Mouse (Mus musculus) testis, adult 2 months (tissue): ENCODE data around the gene Isoc2b. TPM values are rescaled to one million over a fixed set of nuclear protein-coding genes. Genes with fewer than 3 reads are reported as not detected.

Experiments used
- H3K27ac ChIP-seq: fragments of 200-500 bp; 2 replicates; pipeline ENCODE4 v1.5.1; 2012; ENCODE audit warnings: low read depth, low read length; ENCODE audit not compliant: control insufficient read depth, insufficient read depth
- H3K27me3 ChIP-seq: fragments of 200-500 bp; 2 replicates; pipeline ENCODE4 v1.6.1; 2012; ENCODE audit warnings: mild to moderate bottlenecking, low read length, moderate library complexity; ENCODE audit not compliant: control insufficient read depth, insufficient read depth
- H3K36me3 ChIP-seq: fragments of 200-500 bp; 2 replicates; pipeline ENCODE4 v1.6.1; 2012; ENCODE audit warnings: mild to moderate bottlenecking, low read length; ENCODE audit not compliant: control insufficient read depth, insufficient read depth
- H3K4me1 ChIP-seq: fragments of 200-500 bp; 2 replicates; pipeline ENCODE4 v1.6.1; 2012; ENCODE audit warnings: low read length; ENCODE audit not compliant: control insufficient read depth, insufficient read depth
- H3K4me3 ChIP-seq: fragments of 200-500 bp; 2 replicates; pipeline ENCODE4 v1.5.1; 2012; ENCODE audit warnings: low read depth, mild to moderate bottlenecking, low read length, moderate library complexity, mixed read lengths; ENCODE audit not compliant: control insufficient read depth
- CTCF ChIP-seq: fragments of 200-500 bp; IDR thresholded peaks from 2 replicates; pipeline ENCODE4 v1.5.1; 2012; ENCODE audit warnings: low read depth, mild to moderate bottlenecking, inconsistent platforms, low read length, moderate library complexity; ENCODE audit not compliant: control insufficient read depth, insufficient read depth, insufficient replicate concordance
- POLR2A ChIP-seq: fragments of 200-500 bp; IDR thresholded peaks from 2 replicates; pipeline ENCODE4 v1.6.1; 2012; ENCODE audit warnings: low read depth, mild to moderate bottlenecking, inconsistent platforms, low read length, moderate library complexity; ENCODE audit not compliant: control insufficient read depth
- polyA plus RNA-seq: library from polyadenylated mRNA; depleted of rRNA; stranded (reverse); fragments of >200 nt; gene quantifications from 2 replicates; pipeline ENCODE4 v1.2.3, GENCODE M21; 2012; rRNA removed

The Isoc2b gene
- polyA plus RNA-seq = 4.9 and 6.5 TPM in 2 replicates

- Histone ChIP-seq H3K27ac (no peak within 1 kb of the TSS), H3K36me3 (no peaks in the 10 kb centered on the region), H3K4me1 (peaks cover 11% of the 10 kb centered on the region), H3K4me3 (no peak within 1 kb of the TSS), H3K27me3 (no peaks in the 10 kb centered on the region)
- TF ChIP-seq POLR2A = no peak
- TF ChIP-seq CTCF = no peak
These were observed at the start of gene Isoc2b for GRCm38 (mm10) chr7:4870133-4870532. Gene Isoc2b, minus strand, starts transcription at chr7:4870258.

GRCm38 (mm10) chr7:4919096-4919495, 49.0 kb upstream of the Isoc2b start:
- Histone ChIP-seq H3K4me3 (no peak overlapping the region), H3K4me1 (peaks cover 48% of the 10 kb centered on the region)

GRCm38 (mm10) chr7:4918681-4919080, 48.6 kb upstream of the Isoc2b start:
- Histone ChIP-seq H3K36me3 (no peaks in the 10 kb centered on the region), H3K4me1 (peaks cover 44% of the 10 kb centered on the region), H3K4me3 (no peak overlapping the region), H3K27ac (no peak overlapping the region), H3K27me3 (no peaks in the 10 kb centered on the region)
- no peak for TF ChIP-seq CTCF
- TF ChIP-seq POLR2A = no peak

More at GRCm38 (mm10) chr7:4919096-4919495, 49.0 kb upstream of the Isoc2b start:
- Histone ChIP-seq H3K36me3 (no peaks in the 10 kb centered on the region), H3K27ac (no peak overlapping the region), H3K27me3 (no peaks in the 10 kb centered on the region)
- TF ChIP-seq CTCF (no peak), POLR2A (no peak)

GRCm38 (mm10) chr7:4917494-4917893, 47.4 kb upstream of the Isoc2b start:
- Histone ChIP-seq H3K27me3 (no peaks in the 10 kb centered on the region), H3K4me3 (no peak overlapping the region), H3K4me1 (peaks cover 32% of the 10 kb centered on the region), H3K27ac (no peak overlapping the region), H3K36me3 (no peaks in the 10 kb centered on the region)
- TF ChIP-seq POLR2A (no peak), CTCF (no peak)

GRCm38 (mm10) chr7:4915669-4916416, 45.8 kb upstream of the Isoc2b start:
- H3K36me3 ChIP-seq = no peaks in the 10 kb centered on the region
- H3K27me3 ChIP-seq = no peaks in the 10 kb centered on the region
- no peak for TF ChIP-seq POLR2A
- no peak for TF ChIP-seq CTCF
- peak overlapping the region; percentile 44; the same call in 1 of the 2 replicates for H3K27ac ChIP-seq
- peak overlapping the region; percentile 81 for H3K4me3 ChIP-seq
- H3K4me1 ChIP-seq = peaks cover 19% of the 10 kb centered on the region

- Histone ChIP-seq H3K4me1 (peaks cover 12% of the 10 kb centered on the region), H3K27ac (peak within 1 kb of the TSS; percentile 45), H3K36me3 (no peaks in the 10 kb centered on the region), H3K27me3 (no peaks in the 10 kb centered on the region), H3K4me3 (peak within 1 kb of the TSS; percentile 81)
- TF ChIP-seq CTCF (no peak), POLR2A (no peak)
These were observed 45.1 kb upstream of the Isoc2b start, which contains the start of gene Zfp628 for GRCm38 (mm10) chr7:4915007-4915665. Gene Zfp628, plus strand, starts transcription at chr7:4915217.

GRCm38 (mm10) chr7:4912248-4912647, 42.2 kb upstream of the Isoc2b start:
- H3K27ac ChIP-seq = no peak overlapping the region

More at GRCm38 (mm10) chr7:4912248-4912647, 42.2 kb upstream of the Isoc2b start:
- Histone ChIP-seq H3K4me3 (no peak overlapping the region), H3K36me3 (no peaks in the 10 kb centered on the region), H3K27me3 (no peaks in the 10 kb centered on the region), H3K4me1 (peaks cover 7% of the 10 kb centered on the region)
- no peak for TF ChIP-seq POLR2A
- no peak for TF ChIP-seq CTCF
